Mouse (Mus musculus): ENCODE measurements around the gene Ostf1.

- TF ChIP-seq CTCF (IDR thresholded peaks at IDR 0.05; ENCODE audit: low read depth, low read length) (no peak), POLR2A (IDR thresholded peaks at IDR 0.05; ENCODE audit: borderline replicate concordance, low read depth, low read length) (no peak)
Measured at GRCm38 (mm10) chr19:18654330-18654729, 22.7 kb upstream of the Ostf1 start.

All from bone marrow macrophage, adult 2 months (primary cell).